ENCODE assay signal across 21 mouse cellular contexts in genomic region chr17:10548969-10549368, GRCm38 (mm10).
DNase-seq lines count a peak whose midpoint lies in the region; TF ChIP-seq lines count a peak whose summit lies in the region.
"Had no signal": no experiment of that assay in that cellular context is flagged by ENCODE, and none has a peak within 500 bp of the region (broad histone marks: within the 10 kb centered on the region; RNA-seq: fewer than 3 reads in every experiment).

No protein-coding gene starts in this region.

- intact Hi-C loops in heart, postnatal 14 days (cut with DNase I): no loop called here

- H3K79me2 ChIP-seq in C2C12 (ENCODE audit: control insufficient read depth, insufficient read depth): no peaks in the 10 kb centered on the region

- TF ChIP-seq CTCF in C2C12 (IDR thresholded peaks at IDR 0.05; ENCODE audit: control insufficient read depth, insufficient read depth, insufficient read length): no peak

- H3ac ChIP-seq in C2C12 (ENCODE audit: control insufficient read depth, insufficient read length, low read depth): no peak overlapping the region

- H3K9me3 ChIP-seq in heart, embryonic 10.5 days: no peaks in the 10 kb centered on the region
- H3K9me3 ChIP-seq: G1E had no signal

- peaks cover 33% of the 10 kb centered on the region for H3K4me1 ChIP-seq in heart, embryonic 10.5 days

- H3K27me3 ChIP-seq in heart, embryonic 10.5 days (ENCODE audit: insufficient read depth, poor library complexity, severe bottlenecking): no peaks in the 10 kb centered on the region
- no peaks in the 10 kb centered on the region for H3K27me3 ChIP-seq in C2C12 (ENCODE audit: control insufficient read depth, insufficient read depth, insufficient read length)
- H3K27me3 ChIP-seq: CH12.LX, Patski had no signal

- DNase-seq in heart, adult 11 months: peak; percentile 71
- DNase-seq in heart, postnatal 14 days: no peak
- peak; percentile 63 for DNase-seq in heart, embryonic 10.5 days (ENCODE audit: low spot score)
- no peak for DNase-seq in heart, adult 8-10 months (ENCODE audit: low spot score)
- no peak for DNase-seq in adrenal gland, adult 18-20 months (ENCODE audit: low spot score in 2 of 2)
- DNase-seq: adrenal gland, adult 2 months; adrenal gland, adult 8-10 months; adrenal gland, postnatal 10 days; adrenal gland, postnatal 14 days; adrenal gland, postnatal 25 days; adrenal gland, postnatal 36 days; B cell, adult 2 months; cerebellum, adult 11 months; cerebellum, adult 11-12 months; cerebellum, adult 18-20 months; cerebellum, adult 2 months; cerebellum, adult 8-10 months had no signal

- WGBS in heart, embryonic 10.5 days: 84% methylated on average over 4 of the region's 4 CpGs

- H3K79me3 ChIP-seq in C2C12 (ENCODE audit: low read depth): no peaks in the 10 kb centered on the region

- no peak overlapping the region for H3K4me3 ChIP-seq in heart, embryonic 10.5 days
- no peak overlapping the region for H3K4me3 ChIP-seq in C2C12 (ENCODE audit: insufficient read depth, poor library complexity, severe bottlenecking)

- no peak overlapping the region; the same call in 1 of the 2 replicates for H3K27ac ChIP-seq in heart, embryonic 10.5 days

- no peaks in the 10 kb centered on the region for H3K36me3 ChIP-seq in heart, embryonic 10.5 days
- no peaks in the 10 kb centered on the region for H3K36me3 ChIP-seq in C2C12 (ENCODE audit: control insufficient read depth, insufficient read depth)
- H3K36me3 ChIP-seq: G1E had no signal

TF ChIP-seq in C2C12, 6 proteins besides CTCF, POLR2A, EP300 and RAD21:
- TF ChIP-seq MYOD1 (IDR thresholded peaks at IDR 0.05; ENCODE audit: control insufficient read depth, insufficient read length, low read depth) (no peak), MYOG (IDR thresholded peaks at IDR 0.05; ENCODE audit: control insufficient read depth, extremely low read depth, insufficient read length) (no peak), FOSL1 (IDR thresholded peaks at IDR 0.05; ENCODE audit: insufficient read depth, low read length, poor library complexity, severe bottlenecking) (no peak), MAX (IDR thresholded peaks at IDR 0.05) (no peak), CEBPB (IDR thresholded peaks at IDR 0.05; ENCODE audit: low read depth) (no peak), USF1 (IDR thresholded peaks at IDR 0.05; ENCODE audit: low read depth) (peak; percentile 7)

Comparison
In these comparisons a context has a peak if more than half of its experiments do, and no peak if none do; other contexts are left out.
1. DNase-seq: peak in heart, adult 11 months (single experiment) and heart, embryonic 10.5 days (single experiment); none in heart, postnatal 14 days (0 of 2), heart, adult 8-10 months (single experiment) and adrenal gland, adult 18-20 months (0 of 2).